Mouse (Mus musculus) bone marrow, adult 2 months (tissue): ENCODE measurements around the gene Ajap1.

Source experiments
- CTCF ChIP-seq: fragments of 200-500 bp; IDR thresholded peaks from 2 replicates; pipeline ENCODE4 v1.5.1; 2011; ENCODE audit warnings: low read length, control low read depth; ENCODE audit not compliant: control insufficient read depth, insufficient read depth
- POLR2A ChIP-seq: fragments of 200-500 bp; IDR thresholded peaks from 2 replicates; pipeline ENCODE4 v1.6.1; 2011; ENCODE audit warnings: low read depth, mild to moderate bottlenecking, control low read depth, low read length, borderline replicate concordance; ENCODE audit not compliant: control insufficient read depth

GRCm38 (mm10) chr4:153429971-153430370 is 52.6 kb downstream of the Ajap1 start:
- TF ChIP-seq CTCF: no peak
- no peak for TF ChIP-seq POLR2A
